Mouse (Mus musculus): ENCODE data around the gene Tpi1.

Gene Tpi1

DNA sequence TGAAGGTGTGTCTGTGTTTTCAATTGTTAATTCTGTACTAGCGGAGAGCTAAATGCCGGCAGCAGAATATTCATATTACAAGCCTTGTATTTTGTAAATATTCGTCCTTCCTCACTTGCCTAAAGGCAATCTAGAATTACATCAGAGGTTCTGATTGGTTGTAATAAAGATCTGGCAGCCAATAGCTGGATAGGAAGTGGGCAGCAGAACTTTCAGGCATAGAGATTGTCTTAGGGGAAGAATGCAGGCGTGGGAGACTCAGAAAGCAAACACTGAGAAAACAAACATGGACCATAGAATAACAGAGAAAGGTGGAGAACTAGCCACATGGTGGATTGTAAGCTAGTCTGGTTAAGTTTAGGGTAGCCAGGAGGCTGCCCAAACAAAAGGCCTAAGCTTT is 24.0 kb downstream of the Tpi1 start:
- in situ Hi-C loops (cut with MboI; ENCODE audit: low pct_unique_long_range_greater_than_20kb in 1 of 2, low sequenced_read_pairs in 2 of 2, unreplicated experiment in 1 of 2), result no loop called here

DNA sequence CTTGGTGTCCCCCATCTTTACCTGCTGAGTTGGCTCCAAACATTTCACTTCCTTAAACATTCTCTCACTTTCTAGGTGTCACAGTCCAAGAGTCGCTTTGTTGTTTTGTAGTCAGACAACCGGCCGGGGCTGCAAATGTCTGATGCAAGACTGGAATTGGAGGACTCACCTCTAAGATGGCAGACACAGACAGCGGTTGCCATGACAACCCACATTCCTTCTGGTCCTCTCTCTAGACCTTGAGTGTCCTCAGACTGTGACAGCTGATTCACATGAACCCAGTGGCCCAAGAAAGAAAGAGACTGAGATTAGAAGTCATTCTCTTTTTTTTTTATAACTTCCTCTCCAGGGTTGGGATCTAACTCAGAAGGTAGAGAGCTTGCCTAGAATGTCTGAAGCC is 24.6 kb downstream of the Tpi1 start:
- in situ Hi-C loops (cut with MboI; ENCODE audit: low pct_unique_long_range_greater_than_20kb in 1 of 2, low sequenced_read_pairs in 2 of 2, unreplicated experiment in 1 of 2), result no loop called here

DNA sequence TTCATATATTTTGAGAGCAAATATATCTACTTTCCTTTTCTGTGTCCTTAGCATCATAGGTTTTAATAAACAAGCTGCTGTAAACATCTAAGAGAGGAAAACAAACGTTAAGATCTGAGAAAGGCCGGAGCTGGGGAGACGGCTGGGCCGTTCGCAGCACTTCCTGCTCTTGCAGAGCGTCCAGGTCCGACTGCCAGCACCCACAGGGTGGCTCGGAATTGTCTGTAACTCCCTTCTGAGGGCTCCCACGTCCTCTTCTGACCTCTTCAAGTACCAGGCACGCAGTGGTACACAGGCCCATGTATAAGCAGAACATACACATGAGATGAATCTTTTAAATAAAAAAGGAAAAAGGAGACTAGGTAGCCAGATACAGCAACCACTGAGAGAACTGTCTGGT is 26.4 kb downstream of the Tpi1 start:
- in situ Hi-C loops (cut with MboI; ENCODE audit: low pct_unique_long_range_greater_than_20kb in 1 of 2, low sequenced_read_pairs in 2 of 2, unreplicated experiment in 1 of 2), result no loop called here

DNA sequence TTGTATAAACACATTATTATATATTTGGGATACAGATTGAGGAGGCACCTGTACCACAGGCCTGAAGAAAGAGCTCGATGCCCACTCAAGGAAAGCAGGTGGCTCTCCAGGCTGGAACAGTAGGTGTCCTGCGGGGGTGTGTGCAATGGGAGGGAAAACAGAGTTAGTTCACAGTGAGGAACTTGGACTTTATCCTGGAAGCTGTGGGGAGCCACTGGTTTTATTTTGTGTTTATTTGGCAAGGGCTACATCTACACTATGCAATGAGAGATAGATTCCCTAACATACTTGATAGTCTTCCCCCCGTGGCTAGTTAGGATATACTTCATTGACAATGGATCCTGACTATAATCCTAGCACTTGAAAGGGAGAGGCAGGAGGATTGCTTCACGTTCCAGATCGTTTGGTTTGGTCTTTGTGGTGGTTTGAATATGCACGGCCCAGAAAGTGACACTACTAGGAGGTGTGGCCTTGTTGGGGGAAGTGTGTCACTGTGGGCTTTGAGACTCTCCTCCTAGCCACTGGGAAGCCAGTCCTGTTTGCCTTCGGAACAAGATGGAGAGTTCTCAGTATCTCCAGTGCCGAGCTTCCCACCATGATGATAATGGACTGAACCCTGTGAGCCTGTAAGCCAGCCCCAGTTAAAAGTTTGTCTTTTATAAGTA is 27.2 kb downstream of the Tpi1 start:
- in situ Hi-C loops (cut with MboI; ENCODE audit: low pct_unique_long_range_greater_than_20kb in 1 of 2, low sequenced_read_pairs in 2 of 2, unreplicated experiment in 1 of 2), result no loop called here

DNA sequence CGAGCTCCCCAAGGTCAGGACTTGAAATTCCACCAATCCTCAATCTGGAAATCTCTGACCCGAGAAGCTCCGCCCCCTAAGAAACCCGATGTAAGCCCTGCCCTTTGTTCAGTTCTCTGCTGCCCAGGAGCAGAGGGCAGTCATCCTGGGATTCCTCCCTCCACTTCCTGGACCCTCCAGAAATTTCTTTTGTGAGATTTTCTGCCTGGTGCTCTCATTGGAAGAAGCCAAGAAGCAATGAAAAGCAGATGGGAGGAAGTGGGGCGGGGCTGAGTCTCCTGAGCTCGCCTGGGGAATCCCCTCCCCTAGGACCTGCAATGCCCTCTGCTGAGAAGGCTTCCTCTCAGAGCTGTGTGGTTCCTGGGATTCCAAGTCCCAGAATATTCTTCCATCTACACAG is 31.7 kb downstream of the Tpi1 start:
- in situ Hi-C loops (cut with MboI; ENCODE audit: low pct_unique_long_range_greater_than_20kb in 1 of 2, low sequenced_read_pairs in 2 of 2, unreplicated experiment in 1 of 2), result no loop called here

DNA sequence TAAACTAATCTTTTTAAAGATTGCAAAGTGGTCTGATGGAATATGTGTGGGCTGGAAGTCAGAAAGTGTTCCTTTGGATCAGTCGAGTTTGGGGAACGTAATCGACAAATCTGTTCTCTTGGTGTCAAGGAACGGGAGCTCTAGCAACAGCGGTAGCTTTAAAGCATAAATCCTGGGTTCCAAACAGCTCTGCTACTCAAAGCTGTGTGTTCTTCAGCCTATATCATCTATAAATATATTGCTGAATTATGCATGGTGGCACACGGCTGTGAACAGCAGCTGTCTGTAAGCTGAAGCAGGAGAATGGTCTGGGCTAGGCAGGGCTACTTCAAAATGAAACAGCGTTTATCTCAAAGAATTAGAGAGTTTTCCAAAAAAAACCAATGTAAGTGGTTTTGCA is 33.2 kb downstream of the Tpi1 start:
- in situ Hi-C loops (cut with MboI; ENCODE audit: low pct_unique_long_range_greater_than_20kb in 1 of 2, low sequenced_read_pairs in 2 of 2, unreplicated experiment in 1 of 2), result no loop called here

DNA sequence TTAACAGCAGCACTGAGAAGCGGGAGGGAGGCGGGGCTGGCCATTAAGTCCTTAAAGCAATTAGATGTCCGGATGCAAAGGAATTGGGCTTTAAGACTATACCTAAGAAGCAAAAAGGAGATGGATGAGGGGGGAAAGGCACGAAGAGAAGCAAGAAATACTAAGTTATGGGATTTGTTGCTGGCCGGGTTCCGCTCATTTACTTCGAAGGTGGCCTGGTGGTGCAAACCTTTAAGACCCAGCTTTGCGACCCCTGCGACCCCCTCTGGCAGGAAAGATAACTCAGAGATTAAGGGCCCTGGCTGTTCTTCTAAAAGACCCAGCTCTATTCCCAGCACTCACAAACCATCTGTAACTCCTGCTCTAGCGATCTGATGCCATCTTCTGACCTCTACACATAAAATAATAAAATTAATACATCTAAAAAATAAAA is 34.1 kb downstream of the Tpi1 start:
- in situ Hi-C loops (cut with MboI; ENCODE audit: low pct_unique_long_range_greater_than_20kb in 1 of 2, low sequenced_read_pairs in 2 of 2, unreplicated experiment in 1 of 2), result no loop called here

DNA sequence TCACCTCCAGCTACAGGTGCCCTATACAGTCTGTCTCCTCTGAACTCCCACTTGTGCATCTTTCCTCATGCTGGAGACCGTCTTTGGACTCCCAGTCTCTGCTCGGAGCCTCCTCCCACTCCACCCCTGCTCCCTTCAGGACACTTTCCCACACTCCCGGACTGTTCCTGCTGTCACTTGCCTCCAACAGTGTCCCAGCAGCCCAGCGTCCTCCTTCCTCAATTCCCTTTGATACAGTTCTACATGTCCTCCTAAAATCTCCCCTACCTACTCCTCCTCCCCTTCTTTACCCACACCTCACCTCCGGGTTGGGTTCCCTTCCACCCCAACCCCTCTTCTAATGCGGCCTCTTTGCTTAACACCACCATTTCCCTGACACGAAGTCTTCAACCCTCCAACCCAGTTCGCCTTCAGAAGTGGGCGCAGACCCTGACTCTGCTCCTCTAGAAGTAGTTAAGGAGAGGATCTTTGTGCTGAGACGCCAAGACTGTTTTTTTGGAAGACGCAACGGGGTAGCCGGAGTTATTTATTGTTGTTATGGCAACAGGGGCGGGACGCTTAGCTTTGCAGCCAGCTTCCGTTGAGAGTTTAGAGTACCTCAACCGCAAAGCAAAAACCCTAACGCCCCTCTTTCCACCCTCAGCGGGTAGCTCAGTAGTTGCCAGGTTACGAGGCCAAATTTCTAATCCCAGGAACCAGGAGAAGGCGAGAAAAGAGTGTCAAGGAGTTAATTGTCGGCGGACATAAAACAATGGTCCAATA is 34.7 kb downstream of the Tpi1 start, which contains the start of gene Lrrc23:
TSS of gene Lrrc23 (minus strand) at position 506 of the 762 bp plus-strand sequence.
- in situ Hi-C loops (cut with MboI; ENCODE audit: low pct_unique_long_range_greater_than_20kb in 1 of 2, low sequenced_read_pairs in 2 of 2, unreplicated experiment in 1 of 2), result no loop called here

DNA sequence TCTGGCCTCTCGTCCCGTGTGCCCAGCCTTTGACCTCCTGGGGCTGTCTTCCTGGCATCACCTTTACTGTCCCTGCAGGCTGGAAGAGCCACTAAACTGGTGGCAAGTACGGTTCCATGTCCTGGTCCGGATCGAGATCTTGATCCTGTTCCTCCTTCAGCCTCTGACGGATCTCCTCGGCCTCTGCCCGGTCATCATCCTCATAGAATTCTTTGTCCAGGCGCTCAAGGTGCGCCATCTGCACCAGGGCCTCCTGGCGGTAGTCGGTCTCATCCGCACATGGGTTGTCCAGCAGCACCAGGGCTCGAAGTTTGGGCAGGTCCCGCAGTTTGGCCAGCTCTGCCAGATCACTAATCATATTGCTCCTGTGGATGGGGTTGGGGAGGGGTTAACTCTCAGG is 43.6 kb downstream of the Tpi1 start:
- in situ Hi-C loops (cut with MboI; ENCODE audit: low pct_unique_long_range_greater_than_20kb in 1 of 2, low sequenced_read_pairs in 2 of 2, unreplicated experiment in 1 of 2), result loop anchor here in 1 of 2 experiments (25.0 kb wide), 1 partner anchor 283 kb away; the partner anchor contains the start of gene C1rl

DNA sequence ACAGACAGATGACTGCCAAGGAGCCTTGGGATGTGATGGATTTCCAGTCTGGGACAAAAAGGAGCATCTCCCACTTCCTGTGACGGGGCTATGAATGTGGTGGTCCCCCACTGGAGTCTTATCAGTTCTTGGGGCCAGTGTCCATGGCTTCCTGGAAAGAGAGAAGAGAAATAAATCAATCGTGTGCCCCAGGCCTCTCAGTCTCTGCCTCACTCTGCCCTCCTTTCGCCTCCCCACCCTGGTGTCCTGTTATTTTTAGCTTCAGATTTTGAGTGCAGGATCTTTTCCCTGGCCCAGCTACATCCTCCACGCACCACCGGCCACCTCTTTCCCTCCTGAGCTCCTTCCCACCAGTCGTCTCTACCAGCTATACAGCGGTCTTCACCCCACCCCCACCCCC is 44.1 kb downstream of the Tpi1 start:
- in situ Hi-C loops (cut with MboI; ENCODE audit: low pct_unique_long_range_greater_than_20kb in 1 of 2, low sequenced_read_pairs in 2 of 2, unreplicated experiment in 1 of 2), result loop anchor here in 1 of 2 experiments (25.0 kb wide), 1 partner anchor 283 kb away; the partner anchor contains the start of gene C1rl

DNA sequence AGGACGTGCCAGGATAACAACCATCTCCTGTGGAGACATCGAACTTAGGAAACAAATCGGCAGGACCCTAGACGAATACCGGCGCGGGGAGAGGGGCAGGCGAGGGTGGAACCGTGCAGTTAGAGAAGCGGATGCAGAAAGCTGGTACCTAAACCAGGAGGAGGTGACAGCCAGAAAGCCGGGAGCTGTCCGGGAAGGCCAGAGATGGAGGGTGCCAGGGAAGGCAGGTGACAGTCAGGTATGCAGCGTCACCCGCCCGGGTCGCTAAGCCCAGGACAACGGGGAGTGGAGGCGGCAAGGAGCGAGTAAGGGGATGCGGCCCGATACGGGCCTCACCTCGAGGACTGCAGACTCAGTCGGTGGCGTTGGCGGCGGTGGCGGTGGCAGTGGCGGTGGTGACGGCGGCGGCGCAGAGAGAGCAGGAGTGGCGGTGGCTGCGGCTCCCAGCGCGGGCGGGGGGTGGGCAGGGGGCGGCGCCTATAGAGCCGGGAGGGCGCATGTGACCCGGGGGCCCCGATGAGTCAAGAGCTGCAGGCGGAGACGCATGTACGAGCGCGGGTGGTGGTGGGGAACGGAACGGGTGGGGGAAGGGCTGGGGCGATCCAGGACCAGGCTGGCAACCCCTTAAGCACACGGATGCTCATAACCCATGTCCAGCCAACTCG is 44.9 kb downstream of the Tpi1 start, which contains the start of gene Eno2:
TSS of gene Eno2 (minus strand) at position 573 of the 665 bp plus-strand sequence.
- in situ Hi-C loops (cut with MboI; ENCODE audit: low pct_unique_long_range_greater_than_20kb in 1 of 2, low sequenced_read_pairs in 2 of 2, unreplicated experiment in 1 of 2), result loop anchor here (10.0 to 25.0 kb wide), 2 partner anchors 114 to 282 kb away; partner anchors contain the start of gene C1rl (in 1 of the 2)

DNA sequence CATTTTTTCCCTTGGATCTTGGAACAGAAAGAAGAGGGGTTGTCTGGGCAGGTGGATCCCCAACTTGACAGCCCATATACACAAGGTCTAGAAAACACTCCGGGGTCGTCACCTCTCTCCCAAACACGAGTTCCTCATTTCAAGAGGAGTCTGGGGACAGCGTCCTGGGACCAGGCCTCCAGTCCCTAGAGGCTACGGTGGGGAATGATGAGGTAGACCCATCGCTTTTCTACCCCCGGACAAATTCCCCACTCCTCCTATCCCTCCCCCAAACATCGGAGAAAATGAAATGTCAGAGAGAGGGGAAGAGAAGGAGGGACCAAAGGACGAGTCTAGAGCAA is 45.4 kb downstream of the Tpi1 start:
- in situ Hi-C loops (cut with MboI; ENCODE audit: low pct_unique_long_range_greater_than_20kb in 1 of 2, low sequenced_read_pairs in 2 of 2, unreplicated experiment in 1 of 2), result loop anchor here (10.0 to 25.0 kb wide), 2 partner anchors 114 to 281 kb away; partner anchors contain the start of gene C1rl (in 1 of the 2)

DNA sequence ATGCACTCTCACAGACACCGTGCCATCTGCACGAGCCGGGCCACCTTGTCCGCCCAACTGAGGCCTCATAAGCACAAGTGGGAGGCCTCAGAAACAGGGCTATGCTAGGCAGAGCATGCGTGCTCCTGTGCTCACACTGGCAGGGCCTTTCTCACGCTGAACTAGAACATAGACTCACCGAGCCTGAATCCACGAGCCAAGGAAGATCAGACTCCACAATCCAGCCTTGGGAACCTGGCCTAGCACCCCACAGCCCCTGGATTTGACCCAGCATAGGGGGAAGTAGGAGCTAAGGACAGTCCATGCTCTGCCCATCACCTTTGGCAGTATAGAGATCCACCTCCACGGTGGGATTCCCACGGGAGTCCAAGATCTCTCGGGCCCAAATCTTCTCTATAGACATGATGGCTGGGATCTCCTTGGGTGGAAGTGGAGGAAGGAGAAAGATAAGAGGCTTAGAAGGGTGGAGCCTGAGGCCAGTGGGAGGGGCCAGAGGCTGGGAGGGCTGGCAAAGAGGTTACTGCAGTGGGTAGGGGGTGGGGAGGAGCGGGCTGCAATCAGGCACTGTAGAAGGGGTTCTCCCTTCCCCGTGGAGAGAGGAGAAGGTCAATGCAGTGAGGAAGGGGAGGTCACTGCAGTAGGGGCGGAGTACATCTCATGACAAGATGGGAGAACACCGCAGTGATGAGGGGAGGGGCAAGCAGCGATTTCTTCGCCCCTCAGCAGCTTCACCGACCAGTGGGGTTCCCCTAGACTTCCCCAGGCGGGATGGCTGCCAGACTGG is 46.0 kb downstream of the Tpi1 start:
- in situ Hi-C loops (cut with MboI; ENCODE audit: low pct_unique_long_range_greater_than_20kb in 1 of 2, low sequenced_read_pairs in 2 of 2, unreplicated experiment in 1 of 2), result loop anchor here (10.0 to 25.0 kb wide), 2 partner anchors 113 to 281 kb away; partner anchors contain the start of gene C1rl (in 1 of the 2)

DNA sequence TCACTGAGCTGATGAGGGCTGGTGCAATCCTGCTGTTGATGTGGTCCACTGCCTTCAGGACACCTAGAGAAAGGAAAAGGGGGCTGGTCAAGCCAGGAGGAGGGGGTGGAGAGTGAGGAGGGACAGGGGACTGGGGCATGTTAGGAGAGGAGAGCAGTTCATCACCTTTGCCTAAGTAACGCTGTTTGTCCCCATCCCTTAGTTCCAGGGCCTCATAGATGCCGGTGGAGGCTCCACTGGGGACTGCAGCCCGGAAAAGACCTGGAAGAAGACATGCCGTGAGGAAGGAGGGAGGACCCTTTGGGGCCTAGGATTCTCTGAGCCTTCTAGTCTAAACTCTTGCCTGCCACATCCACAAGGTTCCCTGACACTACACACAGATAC is 46.6 kb downstream of the Tpi1 start:
- in situ Hi-C loops (cut with MboI; ENCODE audit: low pct_unique_long_range_greater_than_20kb in 1 of 2, low sequenced_read_pairs in 2 of 2, unreplicated experiment in 1 of 2), result loop anchor here (10.0 to 25.0 kb wide), 2 partner anchors 113 to 280 kb away; partner anchors contain the start of gene C1rl (in 1 of the 2)

DNA sequence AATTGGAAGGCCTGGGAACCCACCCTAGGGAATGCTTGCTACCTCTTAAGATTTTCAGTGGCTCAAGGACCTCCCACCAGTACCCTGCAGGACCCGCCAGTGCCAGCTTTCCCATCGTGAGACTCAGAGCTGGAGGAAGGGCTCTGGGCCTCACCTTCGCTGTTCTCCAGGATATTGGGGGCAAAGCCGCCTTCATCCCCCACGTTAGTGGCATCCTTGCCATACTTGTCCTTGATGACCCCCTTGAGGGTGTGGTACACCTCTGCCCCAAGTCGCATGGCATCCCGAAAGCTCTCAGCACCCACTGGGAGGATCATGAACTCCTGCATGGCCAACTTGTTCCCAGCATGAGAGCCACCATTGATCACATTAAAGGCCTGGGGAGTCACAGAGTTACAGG is 48.1 kb downstream of the Tpi1 start:
- in situ Hi-C loops (cut with MboI; ENCODE audit: low pct_unique_long_range_greater_than_20kb in 1 of 2, low sequenced_read_pairs in 2 of 2, unreplicated experiment in 1 of 2), result loop anchor here (10.0 to 25.0 kb wide), 2 partner anchors 111 to 279 kb away; partner anchors contain the start of gene C1rl (in 1 of the 2)

Measured in mouse embryonic stem cell (cell line).